Mouse (Mus musculus): Measurements from ENCODE around the gene Kansl1l.

GRCm38 (mm10) chr1:66837207-66837606, 19.8 kb upstream of the Kansl1l start:
- TF ChIP-seq POLR2A (IDR thresholded peaks at IDR 0.05; ENCODE audit: insufficient read depth, low read depth, low read length) (no peak), CTCF (IDR thresholded peaks at IDR 0.05; ENCODE audit: insufficient read depth, low read depth, low read length) (no peak)

All from olfactory bulb, adult 2 months (tissue).